Mouse (Mus musculus) thymus, postnatal 36 days (tissue): ENCODE data around the gene Avp.
"Not testable (repeated sequence)": the region's sequence is repeated elsewhere in the genome, so short reads cannot be mapped to it uniquely, and the experiment has no call there.

ENCODE experiments used
- DNase-seq, 2 experiments: peaks; one replicate each; pipeline ENCODE4 v3.0.0; 2022; ENCODE audit warnings: mixed read lengths in 2 of 2

Gene Avp

GRCm38 (mm10) chr2:130582552-130582951 lies at the start of gene Avp:
Avp (minus strand) TSS chr2:130582554.
- no peak for DNase-seq

- DNase-seq: peak; percentile 84 to 85
Observed at GRCm38 (mm10) chr2:130629839-130630203, 47.5 kb upstream of the Avp start, which contains the start of the genes Fastkd5 and Ubox5. Fastkd5 (minus strand) TSS chr2:130630027. Ubox5 (minus strand) TSS chr2:130630038.

- DNase-seq: no peak
Observed at GRCm38 (mm10) chr2:130629080-130629838, 46.9 kb upstream of the Avp start.

GRCm38 (mm10) chr2:130628424-130628823 lies 46.1 kb upstream of the Avp start:
- peak in 1 of 2 experiments; percentile 19 for DNase-seq

- DNase-seq: no peak
Observed at GRCm38 (mm10) chr2:130618972-130619371, 36.6 kb upstream of the Avp start.

GRCm38 (mm10) chr2:130613091-130613490 lies 30.7 kb upstream of the Avp start:
- DNase-seq: peak; percentile 17 to 27

- no peak for DNase-seq
Observed at GRCm38 (mm10) chr2:130602195-130602594, 19.8 kb upstream of the Avp start.

- no peak for DNase-seq
Observed at GRCm38 (mm10) chr2:130598399-130598798, 16.0 kb upstream of the Avp start.

GRCm38 (mm10) chr2:130597601-130598010 lies 15.3 kb upstream of the Avp start:
- no peak for DNase-seq

- DNase-seq: no peak
Observed at GRCm38 (mm10) chr2:130595596-130595995, 13.2 kb upstream of the Avp start.

- DNase-seq: no peak
Observed at GRCm38 (mm10) chr2:130591016-130591415, 8.7 kb upstream of the Avp start.

- DNase-seq: no peak
Observed at GRCm38 (mm10) chr2:130589761-130590160, 7.4 kb upstream of the Avp start.

GRCm38 (mm10) chr2:130589157-130589556 lies 6.8 kb upstream of the Avp start:
- DNase-seq: no peak

- DNase-seq: no peak
Observed at GRCm38 (mm10) chr2:130588373-130588772, 6.0 kb upstream of the Avp start.

- no peak for DNase-seq
Observed at GRCm38 (mm10) chr2:130586016-130586415, 3.7 kb upstream of the Avp start.

GRCm38 (mm10) chr2:130583902-130584560 lies 1.7 kb upstream of the Avp start:
- no peak for DNase-seq

- DNase-seq: no peak
Observed at GRCm38 (mm10) chr2:130581201-130581600, 1.2 kb downstream of the Avp start.

GRCm38 (mm10) chr2:130579791-130580190 lies 2.6 kb downstream of the Avp start:
- DNase-seq: no peak

GRCm38 (mm10) chr2:130578148-130578547 lies 4.2 kb downstream of the Avp start:
- peak; percentile 70 to 74 for DNase-seq

- DNase-seq: peak; percentile 56 to 62
Observed at GRCm38 (mm10) chr2:130577632-130578031, 4.7 kb downstream of the Avp start.

- no peak for DNase-seq
Observed at GRCm38 (mm10) chr2:130577021-130577420, 5.3 kb downstream of the Avp start.

GRCm38 (mm10) chr2:130576564-130576963 lies 5.8 kb downstream of the Avp start:
- DNase-seq: not testable (repeated sequence)

GRCm38 (mm10) chr2:130575873-130576272 lies 6.5 kb downstream of the Avp start, which contains the start of gene Oxt:
Oxt (plus strand) TSS chr2:130576173.
- no peak for DNase-seq

GRCm38 (mm10) chr2:130574960-130575359 lies 7.4 kb downstream of the Avp start:
- DNase-seq: no peak
